Mouse (Mus musculus): ENCODE measurements around the gene Arid2. TPM values are rescaled to one million over a fixed set of nuclear protein-coding genes. Genes with fewer than 3 reads are reported as not detected.
"Not testable (repeated sequence)": the region's sequence is repeated elsewhere in the genome, so short reads cannot be mapped to it uniquely, and the experiment has no call there.

Arid2 gene
- total RNA-seq, 2 experiments from 2014 or later, result 21.0 to 26.9 TPM

GRCm38 (mm10) chr15:96392878-96393277 lies 105.6 kb downstream of the Arid2 start:
- intact Hi-C loops (cut with DNase I), result loop anchor here (10.0 kb wide), 1 partner anchor 368 kb away; no protein-coding TSS in a partner anchor
- no peak for DNase-seq (ENCODE audit: low spot score)

- intact Hi-C loops (cut with DNase I), result loop anchor here (10.0 kb wide), 1 partner anchor 370 kb away; no protein-coding TSS in a partner anchor
- DNase-seq (ENCODE audit: low spot score), result no peak
These were observed 107.8 kb downstream of the Arid2 start for GRCm38 (mm10) chr15:96395071-96395470.

- no peak for DNase-seq (ENCODE audit: low spot score)
- intact Hi-C loops (cut with DNase I), result loop anchor here (10.0 kb wide), 1 partner anchor 372 kb away; no protein-coding TSS in a partner anchor
These were observed 109.5 kb downstream of the Arid2 start for GRCm38 (mm10) chr15:96396641-96397344.

GRCm38 (mm10) chr15:96398333-96398732 lies 111.0 kb downstream of the Arid2 start:
- DNase-seq (ENCODE audit: low spot score), result no peak
- intact Hi-C loops (cut with DNase I), result loop anchor here (10.0 kb wide), 1 partner anchor 374 kb away; no protein-coding TSS in a partner anchor

- intact Hi-C loops (cut with DNase I), result no loop called here
- DNase-seq (ENCODE audit: low spot score), result no peak
These were observed 118.2 kb downstream of the Arid2 start for GRCm38 (mm10) chr15:96405548-96405947.

GRCm38 (mm10) chr15:96406253-96406652 lies 118.9 kb downstream of the Arid2 start:
- DNase-seq (ENCODE audit: low spot score), result no peak
- intact Hi-C loops (cut with DNase I), result no loop called here

GRCm38 (mm10) chr15:96407151-96407550 lies 119.8 kb downstream of the Arid2 start:
- intact Hi-C loops (cut with DNase I), result no loop called here
- no peak for DNase-seq (ENCODE audit: low spot score)

- intact Hi-C loops (cut with DNase I), result no loop called here
- DNase-seq (ENCODE audit: low spot score), result no peak
These were observed 121.4 kb downstream of the Arid2 start for GRCm38 (mm10) chr15:96408717-96409121.

- DNase-seq (ENCODE audit: low spot score), result no peak
- intact Hi-C loops (cut with DNase I), result no loop called here
These were observed 130.8 kb downstream of the Arid2 start for GRCm38 (mm10) chr15:96418161-96418560.

GRCm38 (mm10) chr15:96419920-96420319 lies 132.6 kb downstream of the Arid2 start:
- no peak for DNase-seq (ENCODE audit: low spot score)
- intact Hi-C loops (cut with DNase I), result no loop called here

GRCm38 (mm10) chr15:96434202-96434601 lies 146.9 kb downstream of the Arid2 start:
- DNase-seq (ENCODE audit: low spot score), result no peak
- intact Hi-C loops (cut with DNase I), result no loop called here

- DNase-seq (ENCODE audit: low spot score); intact Hi-C loops (cut with DNase I): not testable (repeated sequence)
These were observed 154.2 kb downstream of the Arid2 start for GRCm38 (mm10) chr15:96441480-96441879.

GRCm38 (mm10) chr15:96446785-96447184 lies 159.5 kb downstream of the Arid2 start:
- intact Hi-C loops (cut with DNase I), result no loop called here
- no peak for DNase-seq (ENCODE audit: low spot score)

GRCm38 (mm10) chr15:96448656-96449299 lies 161.5 kb downstream of the Arid2 start:
- DNase-seq (ENCODE audit: low spot score), result no peak
- intact Hi-C loops (cut with DNase I), result no loop called here

GRCm38 (mm10) chr15:96453346-96453745 lies 166.0 kb downstream of the Arid2 start:
- DNase-seq (ENCODE audit: low spot score), result no peak
- intact Hi-C loops (cut with DNase I), result no loop called here

Small RNA genes lying within 50 kb of the gene (microRNA-seq; reads per million reads assigned to microRNA genes)
- gene Gm25397, result not detected

Other genes with a start within 250 kb of the Arid2 start
- 10 to 100 TPM; 39.8 to 47.1 TPM for gene Scaf11, start 173.3 kb downstream of the Arid2 start, total RNA-seq (2021)

Measured in heart, postnatal 25 days (tissue).